In the genomic region with DNA sequence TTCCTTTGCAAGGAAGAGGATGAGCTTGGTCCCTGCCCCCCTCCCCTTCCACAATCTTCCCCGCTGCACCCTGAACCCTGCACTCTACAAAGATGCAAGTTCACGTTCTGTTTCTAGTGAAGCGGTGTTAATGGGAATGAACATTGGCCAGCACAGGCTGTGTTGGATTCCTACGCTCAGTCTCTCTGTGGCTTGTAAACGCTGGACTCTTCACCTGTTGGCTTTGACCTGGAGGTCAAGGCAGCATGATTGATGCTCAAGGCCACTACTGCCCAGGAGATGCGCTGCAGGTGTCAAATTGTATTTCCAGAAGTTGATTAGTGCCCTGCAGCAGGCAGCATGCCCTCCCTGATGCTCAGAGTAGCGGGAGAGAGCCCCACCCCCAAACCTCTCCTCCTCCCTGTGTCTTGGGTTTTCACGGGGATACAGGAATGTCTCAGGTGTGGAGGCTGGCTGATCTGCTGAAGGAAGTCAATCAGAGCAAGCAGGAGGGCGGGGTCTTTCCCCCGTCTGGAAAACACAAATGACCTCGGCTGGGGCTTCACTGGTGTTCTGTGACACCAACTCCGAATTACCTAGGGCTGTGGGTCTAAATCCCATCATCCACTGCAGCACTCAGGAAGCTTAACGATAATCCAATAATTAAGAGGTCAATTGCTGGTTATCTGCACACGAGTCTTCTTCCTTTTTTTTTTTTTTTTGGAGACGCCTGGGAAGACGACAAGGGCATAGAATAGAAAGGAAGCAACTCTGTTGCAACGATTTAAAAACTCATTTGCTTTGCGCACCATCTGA, we compare ENCODE assay signal across 10 mouse cellular contexts. TPM values are rescaled to one million over a fixed set of nuclear protein-coding genes. Genes with fewer than 3 reads are reported as not detected.
"Had no signal": no experiment of that assay in that cellular context is flagged by ENCODE, and none has a peak within 500 bp of the region (broad histone marks: within the 10 kb centered on the region; RNA-seq: fewer than 3 reads in every experiment).

No protein-coding gene starts in this region.

- H3K36me3 ChIP-seq: limb, embryonic 10.5 days; liver, embryonic 15.5 days; midbrain, embryonic 13.5 days had no signal

- H3K9ac ChIP-seq: liver, embryonic 15.5 days; midbrain, embryonic 13.5 days had no signal

- H3K4me1 ChIP-seq: liver, embryonic 15.5 days; midbrain, embryonic 13.5 days had no signal

- H3K9me3 ChIP-seq: limb, embryonic 10.5 days; liver, embryonic 15.5 days; midbrain, embryonic 13.5 days had no signal

- H3K27me3 ChIP-seq: liver, embryonic 15.5 days; midbrain, embryonic 13.5 days had no signal

- H3K27ac ChIP-seq: kidney, postnatal 0 days; limb, embryonic 10.5 days; liver, embryonic 15.5 days; midbrain, embryonic 13.5 days; stomach, postnatal 0 days had no signal

- DNase-seq: lung, adult 2 months; lung, postnatal 36 days; thymus, postnatal 14 days had no signal

- H3K4me3 ChIP-seq: limb, embryonic 10.5 days; liver, embryonic 15.5 days; midbrain, embryonic 13.5 days had no signal

RNA-seq across cellular contexts. Expression of a gene that starts 18.6 kb away (rescaled TPM):
- total RNA-seq: megakaryocyte progenitor cell, adult 5-6 weeks had no signal
- polyA plus RNA-seq: large intestine, adult 2 months; lung, adult 2 months had no signal
